Mouse (Mus musculus) myocyte (in vitro differentiated cells): Measurements from ENCODE around the gene Pde1c. TPM values are rescaled to one million over a fixed set of nuclear protein-coding genes. Genes with fewer than 3 reads are reported as not detected.

Experiments used
- H3K27me3 ChIP-seq: one replicate; pipeline ENCODE4 v1.6.1; 2011; ENCODE audit not compliant: control insufficient read depth, insufficient read depth, insufficient read length
- H3K36me3 ChIP-seq: one replicate; pipeline ENCODE4 v1.6.1; 2011; ENCODE audit not compliant: control insufficient read depth, insufficient read depth
- H3K4me2 ChIP-seq: one replicate; pipeline ENCODE4 v1.6.1; 2011; ENCODE audit warnings: low read depth, control low read depth
- H3K4me3 ChIP-seq: one replicate; pipeline ENCODE4 v1.5.1; 2011; ENCODE audit warnings: mild to moderate bottlenecking, control low read depth, moderate library complexity
- H3K79me2 ChIP-seq: one replicate; pipeline ENCODE4 v1.6.1; 2011; ENCODE audit not compliant: control insufficient read depth, insufficient read depth
- H3ac ChIP-seq: one replicate; pipeline ENCODE4 v1.6.1; 2011; ENCODE audit not compliant: control insufficient read depth, insufficient read length
- CEBPB ChIP-seq: IDR thresholded peaks from 2 replicates; pipeline ENCODE4 v1.6.1; 2011; ENCODE audit warnings: mild to moderate bottlenecking, moderate library complexity; ENCODE audit not compliant: poor library complexity, insufficient read depth, severe bottlenecking
- E2F4 ChIP-seq: IDR thresholded peaks from one replicate; pipeline ENCODE4 v1.6.1; 2011; ENCODE audit warnings: mild to moderate bottlenecking, control low read depth, moderate library complexity; ENCODE audit not compliant: insufficient read depth
- MAX ChIP-seq: IDR thresholded peaks from one replicate; pipeline ENCODE4 v1.6.1; 2011; ENCODE audit warnings: low read depth, mild to moderate bottlenecking, control low read depth
- MYOD1 ChIP-seq, 3 experiments: IDR thresholded peaks; one replicate each; pipeline ENCODE4 v1.6.1; 2011; ENCODE audit warnings: control low read depth in 2 of 3, low read depth in 2 of 3, mild to moderate bottlenecking in 2 of 3, moderate library complexity in 1 of 3; ENCODE audit not compliant: insufficient read length in 2 of 3, control insufficient read depth in 1 of 3
- MYOG ChIP-seq, 3 experiments: IDR thresholded peaks; one replicate each; pipeline ENCODE4 v1.6.1; 2011; ENCODE audit warnings: control low read depth in 2 of 3, low read depth in 2 of 3, mild to moderate bottlenecking in 2 of 3; ENCODE audit not compliant: insufficient read length in 2 of 3, control insufficient read depth in 1 of 3, insufficient read depth in 1 of 3
- POLR2A ChIP-seq: IDR thresholded peaks from one replicate; pipeline ENCODE4 v1.6.1; 2011; ENCODE audit warnings: low read depth, mild to moderate bottlenecking, control low read depth, moderate library complexity; ENCODE audit not compliant: insufficient read length
- POLR2AphosphoS2 ChIP-seq: IDR thresholded peaks from one replicate; pipeline ENCODE4 v1.6.1; 2011; ENCODE audit warnings: low read depth, control low read depth; ENCODE audit not compliant: insufficient read length
- REST ChIP-seq: IDR thresholded peaks from one replicate; pipeline ENCODE4 v1.6.1; 2011; ENCODE audit warnings: mild to moderate bottlenecking, control low read depth, moderate library complexity; ENCODE audit not compliant: insufficient read depth, insufficient read length
- SRF ChIP-seq: IDR thresholded peaks from one replicate; pipeline ENCODE4 v1.6.1; 2011; ENCODE audit warnings: low read depth; ENCODE audit not compliant: control insufficient read depth, insufficient read length
- TCF12 ChIP-seq: IDR thresholded peaks from one replicate; pipeline ENCODE4 v1.6.1; 2011; ENCODE audit warnings: mild to moderate bottlenecking, control low read depth; ENCODE audit not compliant: poor library complexity, insufficient read depth, severe bottlenecking
- TCF3 ChIP-seq: IDR thresholded peaks from one replicate; pipeline ENCODE4 v1.6.1; 2011; ENCODE audit warnings: low read depth, control low read depth; ENCODE audit not compliant: insufficient read length
- USF1 ChIP-seq: IDR thresholded peaks from one replicate; pipeline ENCODE4 v1.6.1; 2011; ENCODE audit warnings: low read depth, mild to moderate bottlenecking, control low read depth, moderate library complexity
- polyA plus RNA-seq: library from polyadenylated mRNA; unstranded; fragments of >200 nt; fragmentation: generic; extraction: Trizol; gene quantifications from one replicate; pipeline ENCODE4 v1.2.1, GENCODE M21; 2012; ENCODE audit warnings: missing spikeins

Gene Pde1c
- polyA plus RNA-seq, 1 experiment = 0.41 TPM

DNA sequence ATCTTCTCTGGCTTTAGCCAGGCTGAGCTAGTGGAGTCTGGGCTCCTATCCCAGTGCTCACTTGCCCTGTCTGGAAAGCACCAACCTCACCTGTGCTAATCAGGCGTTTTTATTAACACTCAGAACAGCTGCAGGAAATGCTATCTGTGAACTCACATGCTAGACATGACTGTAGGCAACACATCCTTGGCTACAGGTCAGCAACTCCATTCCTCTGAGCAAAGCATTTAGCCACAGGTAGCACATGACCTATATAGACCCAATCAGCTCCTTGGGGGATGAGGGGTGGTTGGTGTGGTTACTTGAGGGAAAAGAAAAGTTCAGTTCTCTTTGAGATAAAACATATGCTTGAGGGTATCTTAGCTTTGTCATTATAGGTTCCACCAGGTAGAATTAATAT lies 200.8 kb downstream of the Pde1c start:
- no peaks in the 10 kb centered on the region for H3K36me3 ChIP-seq
- no peak overlapping the region for H3ac ChIP-seq
- H3K4me3 ChIP-seq = no peak overlapping the region
- no peaks in the 10 kb centered on the region for H3K79me2 ChIP-seq
- no peak overlapping the region for H3K4me2 ChIP-seq
- no peaks in the 10 kb centered on the region for H3K27me3 ChIP-seq
- TF ChIP-seq MYOD1 (IDR thresholded peaks at IDR 0.05; ENCODE audit: control insufficient read depth in 1 of 3, insufficient read length in 2 of 3, low read depth in 2 of 3) (peak in 1 of 3 experiments; percentile 24), USF1 (no peak)

DNA sequence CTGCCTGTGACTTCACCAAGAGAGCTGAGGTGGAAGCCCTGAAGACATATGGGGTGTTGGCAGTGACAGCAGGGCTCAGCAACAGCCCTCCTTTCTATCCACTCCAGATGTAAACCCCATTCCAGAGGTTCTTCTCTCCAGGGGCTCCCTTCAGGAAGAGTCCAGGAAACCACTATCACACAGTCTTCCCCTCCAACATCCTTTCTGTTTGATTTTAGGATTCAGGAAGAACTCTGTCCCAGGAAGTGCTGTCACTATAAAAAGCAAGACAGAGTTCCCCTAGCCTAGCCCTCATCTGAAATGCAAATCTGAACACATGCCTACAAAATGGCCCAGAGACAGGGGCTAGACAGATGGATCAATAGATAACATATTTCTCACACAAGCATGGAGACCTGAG lies 201.6 kb downstream of the Pde1c start:
- no peak overlapping the region for H3K4me2 ChIP-seq
- TF ChIP-seq MAX (no peak), SRF (no peak), TCF3 (no peak), POLR2A (no peak), MYOG (IDR thresholded peaks at IDR 0.05; ENCODE audit: control insufficient read depth in 1 of 3, insufficient read depth in 1 of 3, insufficient read length in 2 of 3, low read depth in 2 of 3) (no peak), E2F4 (no peak), CEBPB (no peak), USF1 (no peak), REST (no peak), TCF12 (no peak), MYOD1 (IDR thresholded peaks at IDR 0.05; ENCODE audit: control insufficient read depth in 1 of 3, insufficient read length in 2 of 3, low read depth in 2 of 3) (no peak), POLR2AphosphoS2 (no peak)

DNA sequence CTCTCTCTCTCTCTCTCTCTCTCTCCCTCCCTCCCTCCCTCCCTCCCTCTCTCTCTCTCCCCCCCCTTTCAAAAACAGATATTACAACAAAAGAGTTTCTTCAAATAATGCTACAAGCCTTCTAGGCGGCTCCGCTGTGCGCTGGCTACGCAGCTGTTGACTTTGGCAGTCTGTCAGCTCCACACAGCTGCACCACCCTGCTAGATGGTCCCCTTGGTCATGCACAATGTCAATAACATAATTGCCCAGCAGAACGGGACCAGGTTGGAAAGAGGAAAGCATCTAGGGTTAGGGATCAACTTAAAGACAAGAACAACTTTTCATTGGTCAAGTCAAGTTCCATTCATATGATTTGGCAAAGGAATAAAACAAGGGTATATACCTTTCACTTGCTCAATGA lies 206.3 kb downstream of the Pde1c start:
- Histone ChIP-seq H3K4me2 (no peak overlapping the region), H3K36me3 (no peaks in the 10 kb centered on the region), H3K79me2 (no peaks in the 10 kb centered on the region), H3ac (no peak overlapping the region), H3K4me3 (no peak overlapping the region), H3K27me3 (no peaks in the 10 kb centered on the region)
- TF ChIP-seq REST (no peak), E2F4 (no peak), MYOG (IDR thresholded peaks at IDR 0.05; ENCODE audit: control insufficient read depth in 1 of 3, insufficient read depth in 1 of 3, insufficient read length in 2 of 3, low read depth in 2 of 3) (peak; percentile 17 to 74 (median 68)), TCF12 (no peak), MAX (no peak), CEBPB (no peak), POLR2AphosphoS2 (no peak), SRF (no peak), USF1 (no peak), POLR2A (no peak), MYOD1 (IDR thresholded peaks at IDR 0.05; ENCODE audit: control insufficient read depth in 1 of 3, insufficient read length in 2 of 3, low read depth in 2 of 3) (peak in 2 of 3 experiments; percentile 71 to 86), TCF3 (no peak)

More for the DNA sequence above, 201.6 kb downstream of the Pde1c start:
- Histone ChIP-seq H3K27me3 (no peaks in the 10 kb centered on the region), H3K36me3 (no peaks in the 10 kb centered on the region), H3ac (no peak overlapping the region), H3K79me2 (no peaks in the 10 kb centered on the region), H3K4me3 (no peak overlapping the region)

DNA sequence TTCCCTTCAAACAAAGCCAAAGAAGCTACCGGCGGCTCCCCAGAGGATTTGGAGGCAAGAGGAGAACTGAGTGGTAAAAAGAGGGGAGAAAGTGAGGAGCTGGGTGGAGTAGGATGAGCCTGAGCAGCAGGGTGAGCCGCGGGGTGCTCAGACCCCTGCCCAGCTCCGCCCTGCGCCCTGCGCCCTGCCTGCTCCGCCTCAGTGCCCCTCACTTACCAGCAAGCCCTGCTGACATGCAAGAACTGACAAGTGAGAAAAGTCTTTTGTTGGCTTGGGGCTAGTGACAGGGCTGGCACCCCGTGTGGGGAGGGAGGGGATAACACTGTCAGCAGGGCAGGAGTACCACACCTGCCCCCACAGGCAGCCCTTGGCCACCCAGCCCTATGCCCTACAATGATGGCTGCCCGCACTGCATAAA lies 206.8 kb downstream of the Pde1c start:
- peak overlapping the region; percentile 34 for H3K4me2 ChIP-seq
- H3ac ChIP-seq = no peak overlapping the region
- H3K27me3 ChIP-seq = no peaks in the 10 kb centered on the region
- H3K36me3 ChIP-seq = no peaks in the 10 kb centered on the region
- H3K4me3 ChIP-seq = no peak overlapping the region
- H3K79me2 ChIP-seq = no peaks in the 10 kb centered on the region
- no peak for TF ChIP-seq USF1
- TF ChIP-seq REST = no peak
- no peak for TF ChIP-seq MAX
- no peak for TF ChIP-seq TCF12
- no peak for TF ChIP-seq E2F4

DNA sequence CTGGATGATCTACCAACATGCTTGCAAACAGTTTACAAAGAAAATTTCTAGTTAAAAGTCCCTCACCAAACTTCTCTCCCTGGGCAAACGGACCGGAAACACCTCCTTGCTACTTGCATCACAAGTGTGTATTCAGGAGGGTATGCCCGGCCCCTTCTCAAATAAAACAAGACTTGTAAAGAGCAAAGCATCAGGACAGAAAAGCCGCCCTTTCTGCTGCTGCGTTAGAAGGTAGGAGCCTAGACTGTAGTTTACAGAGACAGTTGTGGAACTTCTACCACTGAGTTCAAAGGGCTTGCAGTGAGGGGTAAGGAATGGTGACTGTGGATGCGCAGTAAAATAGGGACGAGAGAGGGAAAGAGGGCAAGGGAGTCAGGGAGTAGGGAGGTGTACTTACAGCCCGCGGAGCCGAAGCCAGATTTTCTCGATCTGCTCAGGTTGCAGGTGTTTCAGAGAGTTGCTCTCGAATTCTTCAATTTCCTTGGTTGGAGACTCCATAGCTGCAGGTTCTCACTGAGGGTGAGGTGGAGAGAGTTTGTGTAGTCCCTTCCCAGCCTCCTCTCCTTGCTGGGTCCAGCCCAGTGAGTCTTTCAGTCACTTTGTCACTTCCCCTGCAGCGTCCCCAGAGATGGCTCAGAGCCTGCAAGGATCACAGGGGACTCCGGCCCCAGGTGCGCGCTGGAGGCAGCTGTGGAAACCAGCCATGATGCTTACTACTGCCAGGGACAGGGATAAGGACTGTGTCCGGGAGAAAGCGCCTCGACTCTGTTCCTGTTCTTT lies 207.4 kb downstream of the Pde1c start:
- Histone ChIP-seq H3K27me3 (no peaks in the 10 kb centered on the region), H3K36me3 (no peaks in the 10 kb centered on the region), H3ac (no peak overlapping the region), H3K79me2 (no peaks in the 10 kb centered on the region), H3K4me3 (no peak overlapping the region), H3K4me2 (peak overlapping the region; percentile 34)
- TF ChIP-seq TCF12 = no peak
- no peak for TF ChIP-seq POLR2AphosphoS2
- TF ChIP-seq E2F4 = no peak
- no peak for TF ChIP-seq POLR2A
- TF ChIP-seq CEBPB = no peak
- no peak for TF ChIP-seq REST
- no peak for TF ChIP-seq MYOG (IDR thresholded peaks at IDR 0.05; ENCODE audit: control insufficient read depth in 1 of 3, insufficient read depth in 1 of 3, insufficient read length in 2 of 3, low read depth in 2 of 3)
- TF ChIP-seq TCF3 = no peak
- TF ChIP-seq MAX = no peak
- no peak for TF ChIP-seq SRF
- TF ChIP-seq USF1 = no peak
- no peak for TF ChIP-seq MYOD1 (IDR thresholded peaks at IDR 0.05; ENCODE audit: control insufficient read depth in 1 of 3, insufficient read length in 2 of 3, low read depth in 2 of 3)
